Mouse (Mus musculus): ENCODE measurements around the gene Hbs1l. TPM values are rescaled to one million over a fixed set of nuclear protein-coding genes. Genes with fewer than 3 reads are reported as not detected.

Hbs1l gene
- polyA plus RNA-seq, 1 experiment = 57.0 TPM

GRCm38 (mm10) chr10:21265188-21265587, 30.6 kb upstream of the Hbs1l start:
- H3K27ac ChIP-seq (ENCODE audit: control insufficient read depth, insufficient read depth, low read depth, low read length, poor library complexity) = no peak overlapping the region
- 74% methylated on average over 11 of the region's 11 CpGs for WGBS

GRCm38 (mm10) chr10:21267452-21267851, 28.3 kb upstream of the Hbs1l start:
- WGBS = 67% methylated on average over 2 of the region's 2 CpGs
- Histone ChIP-seq H3K4me1 (ENCODE audit: control insufficient read depth, insufficient read depth, low read length) (peaks cover 3% of the 10 kb centered on the region), H3K27ac (ENCODE audit: control insufficient read depth, insufficient read depth, low read depth, low read length, poor library complexity) (no peak overlapping the region), H3K4me3 (replicated peaks; ENCODE audit: control insufficient read depth, low read depth, low read length) (no peak overlapping the region)
- no peak for TF ChIP-seq CTCF (IDR thresholded peaks at IDR 0.05; ENCODE audit: control insufficient read depth, insufficient read depth, low read length)
- no peak for TF ChIP-seq POLR2A (IDR thresholded peaks at IDR 0.05; ENCODE audit: borderline replicate concordance, control insufficient read depth, low read depth, low read length)

More at GRCm38 (mm10) chr10:21265188-21265587, 30.6 kb upstream of the Hbs1l start:
- TF ChIP-seq CTCF (IDR thresholded peaks at IDR 0.05; ENCODE audit: control insufficient read depth, insufficient read depth, low read length) (no peak), POLR2A (IDR thresholded peaks at IDR 0.05; ENCODE audit: borderline replicate concordance, control insufficient read depth, low read depth, low read length) (no peak)
- H3K4me3 ChIP-seq (replicated peaks; ENCODE audit: control insufficient read depth, low read depth, low read length) = no peak overlapping the region
- H3K4me1 ChIP-seq (ENCODE audit: control insufficient read depth, insufficient read depth, low read length) = peaks cover 2% of the 10 kb centered on the region

DNA sequence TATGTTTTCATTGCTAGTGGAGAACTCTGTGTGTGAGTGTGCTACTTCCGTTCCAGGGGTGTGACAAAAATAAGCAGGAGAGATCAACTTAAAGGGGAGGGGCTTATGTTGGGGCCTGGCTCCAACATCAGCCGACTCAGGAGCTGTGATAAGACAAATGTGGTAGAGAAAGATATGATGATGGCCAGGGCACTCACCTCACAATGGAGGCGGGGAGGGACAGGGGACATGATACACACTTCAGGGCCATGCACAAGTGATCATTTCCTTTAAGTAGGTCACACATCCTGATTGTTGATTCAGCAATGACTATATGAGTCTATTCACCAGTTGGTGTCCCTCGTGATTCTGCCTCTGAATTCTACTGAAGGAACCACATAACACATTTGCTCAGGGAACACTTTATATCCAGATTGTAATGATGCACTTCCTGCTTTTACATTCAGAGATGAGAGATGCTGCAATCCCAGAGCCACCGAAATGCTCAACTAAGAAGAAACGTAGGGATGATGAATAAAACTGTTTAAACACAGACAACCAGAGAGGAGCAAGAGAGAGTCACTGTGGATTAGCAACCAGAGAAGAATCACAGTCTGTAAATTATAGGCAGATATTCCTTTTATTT, 26.9 kb upstream of the Hbs1l start:
- 38% methylated on average over 6 of the region's 6 CpGs for WGBS
- H3K27ac ChIP-seq (ENCODE audit: control insufficient read depth, insufficient read depth, low read depth, low read length, poor library complexity) = no peak overlapping the region
- TF ChIP-seq POLR2A (IDR thresholded peaks at IDR 0.05; ENCODE audit: borderline replicate concordance, control insufficient read depth, low read depth, low read length) (no peak), CTCF (IDR thresholded peaks at IDR 0.05; ENCODE audit: control insufficient read depth, insufficient read depth, low read length) (no peak)
- no peak overlapping the region for H3K4me3 ChIP-seq (replicated peaks; ENCODE audit: control insufficient read depth, low read depth, low read length)
- H3K4me1 ChIP-seq (ENCODE audit: control insufficient read depth, insufficient read depth, low read length) = peaks cover 3% of the 10 kb centered on the region

GRCm38 (mm10) chr10:21269920-21270319, 25.9 kb upstream of the Hbs1l start:
- Histone ChIP-seq H3K4me3 (replicated peaks; ENCODE audit: control insufficient read depth, low read depth, low read length) (no peak overlapping the region), H3K27ac (ENCODE audit: control insufficient read depth, insufficient read depth, low read depth, low read length, poor library complexity) (no peak overlapping the region), H3K4me1 (ENCODE audit: control insufficient read depth, insufficient read depth, low read length) (peaks cover 3% of the 10 kb centered on the region)
- WGBS = 84% methylated on average over 2 of the region's 2 CpGs
- TF ChIP-seq POLR2A (IDR thresholded peaks at IDR 0.05; ENCODE audit: borderline replicate concordance, control insufficient read depth, low read depth, low read length) (no peak), CTCF (IDR thresholded peaks at IDR 0.05; ENCODE audit: control insufficient read depth, insufficient read depth, low read length) (no peak)

- TF ChIP-seq CTCF (IDR thresholded peaks at IDR 0.05; ENCODE audit: control insufficient read depth, insufficient read depth, low read length) (no peak), POLR2A (IDR thresholded peaks at IDR 0.05; ENCODE audit: borderline replicate concordance, control insufficient read depth, low read depth, low read length) (no peak)
- no peak overlapping the region for H3K4me3 ChIP-seq (replicated peaks; ENCODE audit: control insufficient read depth, low read depth, low read length)
- H3K4me1 ChIP-seq (ENCODE audit: control insufficient read depth, insufficient read depth, low read length) = peaks cover 3% of the 10 kb centered on the region
- 89% methylated on average over 5 of the region's 5 CpGs for WGBS
- H3K27ac ChIP-seq (ENCODE audit: control insufficient read depth, insufficient read depth, low read depth, low read length, poor library complexity) = no peak overlapping the region
Observed at GRCm38 (mm10) chr10:21270905-21271304, 24.9 kb upstream of the Hbs1l start.

DNA sequence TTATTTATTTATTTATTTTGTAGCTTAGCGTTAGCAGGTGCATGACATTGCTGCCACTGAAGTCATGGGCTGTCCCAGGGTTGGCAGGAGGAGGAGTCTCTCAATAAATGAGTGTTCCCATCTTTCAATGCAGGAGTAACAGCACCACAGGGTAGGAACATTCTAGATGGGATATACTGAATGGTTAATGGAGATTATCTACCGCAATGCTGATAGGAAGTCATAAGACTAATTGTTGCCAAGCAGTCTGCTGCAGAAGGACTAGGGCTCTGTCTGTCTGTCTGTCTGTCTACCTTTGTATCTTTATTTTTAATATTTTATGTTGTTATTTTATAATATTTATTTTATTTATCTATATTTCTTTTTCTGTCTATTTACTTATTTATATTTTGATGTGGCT, 24.5 kb upstream of the Hbs1l start:
- H3K27ac ChIP-seq (ENCODE audit: control insufficient read depth, insufficient read depth, low read depth, low read length, poor library complexity) = no peak overlapping the region
- no peak for TF ChIP-seq POLR2A (IDR thresholded peaks at IDR 0.05; ENCODE audit: borderline replicate concordance, control insufficient read depth, low read depth, low read length)
- no peak for TF ChIP-seq CTCF (IDR thresholded peaks at IDR 0.05; ENCODE audit: control insufficient read depth, insufficient read depth, low read length)
- H3K4me1 ChIP-seq (ENCODE audit: control insufficient read depth, insufficient read depth, low read length) = peaks cover 3% of the 10 kb centered on the region
- no peak overlapping the region for H3K4me3 ChIP-seq (replicated peaks; ENCODE audit: control insufficient read depth, low read depth, low read length)
- 85% methylated on average over 2 of the region's 2 CpGs for WGBS

GRCm38 (mm10) chr10:21271785-21272184, 24.0 kb upstream of the Hbs1l start:
- Histone ChIP-seq H3K4me1 (ENCODE audit: control insufficient read depth, insufficient read depth, low read length) (peaks cover 3% of the 10 kb centered on the region), H3K4me3 (replicated peaks; ENCODE audit: control insufficient read depth, low read depth, low read length) (no peak overlapping the region), H3K27ac (ENCODE audit: control insufficient read depth, insufficient read depth, low read depth, low read length, poor library complexity) (no peak overlapping the region)
- no peak for TF ChIP-seq CTCF (IDR thresholded peaks at IDR 0.05; ENCODE audit: control insufficient read depth, insufficient read depth, low read length)
- WGBS = 77% methylated on average over 6 of the region's 6 CpGs

GRCm38 (mm10) chr10:21287243-21288127, 8.3 kb upstream of the Hbs1l start:
- TF ChIP-seq CTCF (IDR thresholded peaks at IDR 0.05; ENCODE audit: control insufficient read depth, insufficient read depth, low read length) (no peak), POLR2A (IDR thresholded peaks at IDR 0.05; ENCODE audit: borderline replicate concordance, control insufficient read depth, low read depth, low read length) (no peak)

More at GRCm38 (mm10) chr10:21287243-21288127, 8.3 kb upstream of the Hbs1l start:
- 82% methylated on average over 10 of the region's 10 CpGs for WGBS
- no peak overlapping the region for H3K4me3 ChIP-seq (replicated peaks; ENCODE audit: control insufficient read depth, low read depth, low read length)
- no peak overlapping the region for H3K27ac ChIP-seq (ENCODE audit: control insufficient read depth, insufficient read depth, low read depth, low read length, poor library complexity)
- no peaks in the 10 kb centered on the region for H3K4me1 ChIP-seq (ENCODE audit: control insufficient read depth, insufficient read depth, low read length)

All from bone marrow, adult 2 months (tissue).